Mouse (Mus musculus): ENCODE results near the gene Myh10.

- TF ChIP-seq CTCF (IDR thresholded peaks at IDR 0.05; ENCODE audit: low read depth) (no peak), EP300 (optimal IDR thresholded peaks at IDR 0.05) (no peak)
These were observed 52.8 kb downstream of the Myh10 start for GRCm38 (mm10) chr11:68744150-68744549.

Measured in stomach, postnatal 0 days (tissue).